Mouse (Mus musculus): ENCODE results near the gene Gm5105. TPM values are rescaled to one million over a fixed set of nuclear protein-coding genes. Genes with fewer than 3 reads are reported as not detected.

The Gm5105 gene
- polyA plus RNA-seq, 1 experiment = not detected

DNA sequence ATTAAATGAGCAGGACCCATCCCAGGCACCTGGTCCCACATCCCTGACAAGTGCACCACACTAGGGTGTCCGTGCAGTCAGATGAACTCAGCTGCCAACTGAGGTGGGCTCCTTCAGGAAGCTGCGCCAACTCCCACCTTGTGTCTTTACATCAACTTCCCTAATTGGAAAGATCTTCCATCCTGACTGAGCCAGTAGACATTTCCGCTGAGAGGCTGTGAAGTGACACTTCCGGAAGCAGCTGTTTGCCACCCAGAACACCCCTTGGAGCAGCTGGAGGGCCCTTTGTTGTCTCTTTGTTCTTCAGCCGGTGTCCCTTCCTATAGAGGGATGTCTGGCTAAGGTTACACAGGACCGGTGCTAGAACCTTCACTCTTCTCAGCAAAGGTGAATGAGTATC is 36.6 kb downstream of the Gm5105 start:
- no peaks in the 10 kb centered on the region for H3K27me3 ChIP-seq (replicated peaks)
- H3K9me3 ChIP-seq = no peaks in the 10 kb centered on the region
- H3K4me1 ChIP-seq = peaks cover 69% of the 10 kb centered on the region
- H3K4me3 ChIP-seq (replicated peaks) = no peak overlapping the region
- H3K36me3 ChIP-seq (replicated peaks; ENCODE audit: low read length) = no peaks in the 10 kb centered on the region
- no peak for TF ChIP-seq GATA1 (IDR thresholded peaks at IDR 0.05; ENCODE audit: borderline replicate concordance, low read length)
- no peak for TF ChIP-seq FLI1 (IDR thresholded peaks at IDR 0.05; ENCODE audit: low read length)

GRCm38 (mm10) chr3:138029351-138029750 is 37.8 kb downstream of the Gm5105 start:
- H3K9me3 ChIP-seq = no peaks in the 10 kb centered on the region
- H3K4me3 ChIP-seq (replicated peaks) = peak overlapping the region; percentile 46
- H3K4me1 ChIP-seq = peaks cover 70% of the 10 kb centered on the region
- no peaks in the 10 kb centered on the region for H3K27me3 ChIP-seq (replicated peaks)
- no peak for TF ChIP-seq GATA1 (IDR thresholded peaks at IDR 0.05; ENCODE audit: borderline replicate concordance, low read length)
- H3K36me3 ChIP-seq (replicated peaks; ENCODE audit: low read length) = no peaks in the 10 kb centered on the region

GRCm38 (mm10) chr3:138027575-138028362 is 39.4 kb downstream of the Gm5105 start:
- Histone ChIP-seq H3K4me1 (peaks cover 70% of the 10 kb centered on the region), H3K4me3 (replicated peaks) (no peak overlapping the region), H3K27me3 (replicated peaks) (no peaks in the 10 kb centered on the region), H3K9me3 (peaks cover 7% of the 10 kb centered on the region; the same call in 1 of the 2 replicates), H3K36me3 (replicated peaks; ENCODE audit: low read length) (peaks cover 2% of the 10 kb centered on the region)
- TF ChIP-seq FLI1 (IDR thresholded peaks at IDR 0.05; ENCODE audit: low read length) = no peak
- TF ChIP-seq GATA1 (IDR thresholded peaks at IDR 0.05; ENCODE audit: borderline replicate concordance, low read length) = no peak

DNA sequence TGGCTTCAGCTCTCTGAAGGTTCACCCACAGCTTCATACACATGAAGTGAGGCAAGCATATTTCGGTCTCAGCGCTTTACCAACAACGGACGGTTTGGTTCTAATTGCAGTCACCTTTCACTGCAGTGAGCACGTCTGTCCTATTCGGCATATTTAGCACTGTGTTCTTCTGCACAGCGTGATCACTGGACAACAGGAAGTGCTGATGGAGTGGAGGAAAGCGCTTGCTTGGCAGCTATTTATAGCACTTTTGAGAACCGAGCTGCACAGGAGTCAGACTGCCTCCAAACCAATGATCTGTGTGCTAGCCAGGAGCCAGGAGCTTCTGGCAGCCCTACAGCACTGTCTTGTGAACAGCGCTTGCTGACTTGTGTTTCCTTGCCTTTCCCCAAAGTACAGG is 40.9 kb downstream of the Gm5105 start:
- Histone ChIP-seq H3K4me3 (replicated peaks) (peak overlapping the region; percentile 68), H3K27me3 (replicated peaks) (no peaks in the 10 kb centered on the region)

DNA sequence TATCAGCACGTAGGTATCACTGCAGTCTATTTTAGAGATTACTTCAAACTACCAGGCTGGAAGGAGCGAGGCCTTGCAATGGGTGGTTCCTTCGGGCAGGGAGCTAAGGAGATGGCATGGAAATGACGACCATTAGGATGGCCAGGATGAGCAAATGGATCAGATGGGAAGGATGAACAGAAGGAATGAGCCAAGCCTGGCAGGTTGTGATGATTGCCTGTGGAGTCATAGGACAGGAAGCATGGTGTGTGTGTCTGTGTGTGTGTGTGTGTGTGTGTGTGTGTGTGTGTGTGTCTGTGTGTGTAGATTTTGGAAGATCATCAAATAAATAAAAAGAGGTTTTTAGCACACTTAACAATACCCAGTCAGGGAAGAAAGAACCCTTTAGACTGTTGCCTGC is 44.5 kb downstream of the Gm5105 start:
- peaks cover 20% of the 10 kb centered on the region for H3K9me3 ChIP-seq
- H3K4me3 ChIP-seq (replicated peaks) = no peak overlapping the region
- peaks cover 4% of the 10 kb centered on the region for H3K36me3 ChIP-seq (replicated peaks; ENCODE audit: low read length)
- no peaks in the 10 kb centered on the region for H3K27me3 ChIP-seq (replicated peaks)
- peaks cover 32% of the 10 kb centered on the region for H3K4me1 ChIP-seq
- TF ChIP-seq GATA1 (IDR thresholded peaks at IDR 0.05; ENCODE audit: borderline replicate concordance, low read length) (no peak), FLI1 (IDR thresholded peaks at IDR 0.05; ENCODE audit: low read length) (no peak)

More for the DNA sequence above, 40.9 kb downstream of the Gm5105 start:
- H3K9me3 ChIP-seq = peaks cover 7% of the 10 kb centered on the region; the same call in 1 of the 2 replicates
- TF ChIP-seq FLI1 (IDR thresholded peaks at IDR 0.05; ENCODE audit: low read length) (no peak), GATA1 (IDR thresholded peaks at IDR 0.05; ENCODE audit: borderline replicate concordance, low read length) (no peak)
- H3K36me3 ChIP-seq (replicated peaks; ENCODE audit: low read length) = peaks cover 2% of the 10 kb centered on the region
- H3K4me1 ChIP-seq = peaks cover 66% of the 10 kb centered on the region

DNA sequence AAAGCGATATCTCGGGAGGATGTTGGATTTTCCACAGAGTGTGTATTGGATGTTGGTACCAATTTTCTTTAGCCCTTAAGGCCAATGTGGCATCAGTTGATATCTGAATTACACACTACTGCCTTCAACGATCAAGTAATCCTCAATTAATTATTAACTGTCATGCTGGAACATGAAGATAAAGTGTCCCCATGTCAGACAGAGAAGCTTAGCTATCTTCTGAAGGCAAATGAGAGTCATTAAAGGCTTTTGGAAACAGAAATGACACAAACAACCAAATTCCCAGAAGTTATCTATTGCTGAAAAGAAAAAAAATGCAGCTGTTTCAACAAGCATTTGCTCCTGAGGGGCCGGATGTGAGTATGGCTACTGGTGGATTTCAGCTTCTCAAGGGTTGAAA is 45.2 kb downstream of the Gm5105 start:
- H3K4me1 ChIP-seq = peaks cover 25% of the 10 kb centered on the region
- no peaks in the 10 kb centered on the region for H3K27me3 ChIP-seq (replicated peaks)
- peaks cover 23% of the 10 kb centered on the region for H3K9me3 ChIP-seq
- H3K4me3 ChIP-seq (replicated peaks) = no peak overlapping the region
- H3K36me3 ChIP-seq (replicated peaks; ENCODE audit: low read length) = peaks cover 4% of the 10 kb centered on the region
- TF ChIP-seq FLI1 (IDR thresholded peaks at IDR 0.05; ENCODE audit: low read length) (no peak), GATA1 (IDR thresholded peaks at IDR 0.05; ENCODE audit: borderline replicate concordance, low read length) (no peak)

DNA sequence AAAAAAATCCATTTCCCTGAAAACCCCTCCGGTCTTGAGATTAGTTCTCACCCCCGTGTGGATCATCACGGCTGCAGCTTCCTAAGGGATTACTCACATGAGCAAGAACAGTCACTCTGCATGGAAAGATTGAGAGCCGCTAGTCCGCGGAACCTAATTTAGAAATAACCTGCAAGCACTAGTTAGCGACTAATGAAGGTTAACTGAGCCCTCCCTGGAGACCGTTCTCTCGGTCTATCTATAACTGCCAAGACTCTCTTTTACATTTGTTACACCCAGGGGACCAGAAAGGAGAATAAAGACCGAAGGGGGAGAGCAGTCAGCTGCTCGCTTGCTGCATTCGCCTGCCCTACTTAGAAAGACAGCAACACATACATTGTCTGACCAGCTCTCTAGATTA is 50.4 kb downstream of the Gm5105 start:
- TF ChIP-seq FLI1 (IDR thresholded peaks at IDR 0.05; ENCODE audit: low read length) (no peak), GATA1 (IDR thresholded peaks at IDR 0.05; ENCODE audit: borderline replicate concordance, low read length) (no peak)
- no peaks in the 10 kb centered on the region for H3K27me3 ChIP-seq (replicated peaks)
- H3K4me1 ChIP-seq = peaks cover 6% of the 10 kb centered on the region
- H3K4me3 ChIP-seq (replicated peaks) = no peak overlapping the region
- peaks cover 22% of the 10 kb centered on the region for H3K9me3 ChIP-seq
- H3K36me3 ChIP-seq (replicated peaks; ENCODE audit: low read length) = peaks cover 2% of the 10 kb centered on the region

GRCm38 (mm10) chr3:138014725-138015124 is 52.5 kb downstream of the Gm5105 start:
- no peaks in the 10 kb centered on the region for H3K27me3 ChIP-seq (replicated peaks)
- no peak for TF ChIP-seq FLI1 (IDR thresholded peaks at IDR 0.05; ENCODE audit: low read length)
- TF ChIP-seq GATA1 (IDR thresholded peaks at IDR 0.05; ENCODE audit: borderline replicate concordance, low read length) = no peak
- H3K9me3 ChIP-seq = peaks cover 22% of the 10 kb centered on the region
- peaks cover 12% of the 10 kb centered on the region for H3K4me1 ChIP-seq
- H3K36me3 ChIP-seq (replicated peaks; ENCODE audit: low read length) = peaks cover 2% of the 10 kb centered on the region
- no peak overlapping the region for H3K4me3 ChIP-seq (replicated peaks)

DNA sequence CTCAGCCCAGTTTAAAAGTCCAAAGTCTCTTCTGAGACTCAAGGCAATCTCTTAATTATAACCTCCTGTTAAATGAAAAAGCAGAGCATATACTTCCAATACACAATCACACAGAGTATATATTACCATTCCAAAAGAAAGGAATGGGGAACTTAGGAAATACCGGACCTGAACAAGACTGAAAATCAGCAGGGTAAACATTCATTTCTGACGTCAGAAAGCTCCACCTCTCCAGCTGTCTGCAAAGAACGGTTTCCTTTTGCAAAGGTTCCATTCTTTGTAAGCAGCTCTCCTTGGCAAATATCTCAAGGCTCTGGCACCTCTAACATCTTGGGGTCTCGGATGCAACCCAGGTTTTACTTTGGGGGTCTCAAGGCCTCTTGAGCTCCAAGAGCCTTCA is 54.8 kb downstream of the Gm5105 start:
- Histone ChIP-seq H3K9me3 (peaks cover 6% of the 10 kb centered on the region; the same call in 1 of the 2 replicates), H3K27me3 (replicated peaks) (no peaks in the 10 kb centered on the region), H3K36me3 (replicated peaks; ENCODE audit: low read length) (no peaks in the 10 kb centered on the region), H3K4me1 (peaks cover 22% of the 10 kb centered on the region), H3K4me3 (replicated peaks) (no peak overlapping the region)
- TF ChIP-seq GATA1 (IDR thresholded peaks at IDR 0.05; ENCODE audit: borderline replicate concordance, low read length) (no peak), FLI1 (IDR thresholded peaks at IDR 0.05; ENCODE audit: low read length) (no peak)

DNA sequence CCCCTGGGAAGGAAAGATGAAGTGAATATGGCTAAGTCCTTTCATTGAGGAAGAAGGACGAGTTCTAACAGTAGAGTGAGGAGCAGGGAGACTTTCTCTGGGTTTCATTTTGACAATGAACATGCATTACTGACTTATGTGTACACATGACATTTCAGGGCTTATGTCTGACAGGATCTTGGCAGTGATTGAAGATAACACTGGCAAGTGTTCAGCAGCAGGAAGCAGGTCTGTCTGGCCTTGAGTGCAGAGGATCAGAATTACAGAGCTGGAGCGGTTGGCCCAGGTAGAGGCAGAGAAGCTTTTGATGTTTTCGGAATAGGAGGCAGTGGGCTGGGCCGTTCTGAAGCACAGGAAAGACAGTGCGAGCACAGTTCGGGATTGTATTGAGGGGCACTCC is 59.0 kb downstream of the Gm5105 start:
- Histone ChIP-seq H3K27me3 (replicated peaks) (no peaks in the 10 kb centered on the region), H3K9me3 (peaks cover 7% of the 10 kb centered on the region), H3K36me3 (replicated peaks; ENCODE audit: low read length) (peaks cover 5% of the 10 kb centered on the region), H3K4me1 (peaks cover 35% of the 10 kb centered on the region), H3K4me3 (replicated peaks) (no peak overlapping the region)
- TF ChIP-seq GATA1 (IDR thresholded peaks at IDR 0.05; ENCODE audit: borderline replicate concordance, low read length) (no peak), FLI1 (IDR thresholded peaks at IDR 0.05; ENCODE audit: low read length) (no peak)
